Mouse (Mus musculus) skeletal muscle tissue, adult 2 months (tissue): ENCODE results near the gene Pgc.

Source experiments
- DNase-seq: peaks from one replicate; pipeline ENCODE4 v3.0.0-alpha.2; 2012; ENCODE audit warnings: low read depth, low spot score

Gene Pgc

DNA sequence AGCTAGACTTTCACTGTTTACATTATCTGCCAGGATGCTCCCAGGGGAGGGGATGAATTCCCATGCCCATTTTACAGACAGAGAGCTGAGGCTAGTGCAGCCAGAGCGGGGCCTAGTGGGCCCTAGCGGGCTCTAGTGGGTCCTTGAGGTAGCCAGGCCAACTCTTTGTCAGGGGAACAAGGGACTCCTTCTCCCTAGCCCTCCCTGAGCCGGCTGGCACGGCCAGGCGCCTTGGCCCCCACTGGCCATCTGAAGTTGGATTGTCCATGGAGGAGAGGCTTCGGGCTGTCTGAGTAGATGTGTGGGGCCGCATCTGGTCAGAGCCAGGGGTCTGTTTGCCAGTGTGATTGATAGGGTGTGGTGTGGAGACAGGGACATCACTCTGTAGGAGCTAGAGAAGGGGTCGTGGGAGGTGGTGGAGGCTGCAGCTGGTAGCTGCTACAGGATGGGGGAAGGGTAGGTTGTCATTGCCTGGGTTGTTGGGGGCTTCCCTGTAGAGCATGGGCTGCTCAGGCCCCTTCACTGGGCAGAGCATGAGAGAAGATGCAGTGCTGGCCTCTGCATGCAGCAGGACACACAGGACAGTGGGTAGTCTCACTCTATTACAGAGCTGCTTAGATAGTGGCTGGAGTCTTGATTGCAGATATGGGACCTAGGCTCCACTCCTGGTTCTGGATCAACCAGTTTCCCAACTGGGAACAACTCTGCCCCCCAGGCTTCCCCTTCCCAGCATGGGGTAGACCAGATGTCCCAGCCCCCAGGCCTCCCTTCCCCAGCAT, 57.0 kb downstream of the Pgc start:
- DNase-seq: no peak
